Mouse (Mus musculus): Measurements from ENCODE around the gene Smim6. TPM values are rescaled to one million over a fixed set of nuclear protein-coding genes. Genes with fewer than 3 reads are reported as not detected.

Smim6 gene
- polyA plus RNA-seq, 1 experiment from 2014 or later, result 2.7 TPM

- Histone ChIP-seq H3K9me3 (replicated peaks; ENCODE audit: control insufficient read depth, low read length) (no peaks in the 10 kb centered on the region), H3K27me3 (ENCODE audit: control insufficient read depth, insufficient read depth, low read depth, low read length) (no peaks in the 10 kb centered on the region)
- no peak for ATAC-seq (ENCODE audit: low read depth)
Measured at GRCm38 (mm10) chr11:115959018-115959417, 47.2 kb downstream of the Smim6 start.

GRCm38 (mm10) chr11:115962651-115963412 is 51.0 kb downstream of the Smim6 start:
- no peaks in the 10 kb centered on the region for H3K9me3 ChIP-seq (replicated peaks; ENCODE audit: control insufficient read depth, low read length)
- WGBS (ENCODE audit: insufficient replicate concordance), result 81% methylated on average over 9 of the region's 9 CpGs
- H3K4me3 ChIP-seq (ENCODE audit: low read depth, low read length), result no peak overlapping the region
- ATAC-seq (ENCODE audit: low read depth), result no peak
- H3K27me3 ChIP-seq (ENCODE audit: control insufficient read depth, insufficient read depth, low read depth, low read length), result no peaks in the 10 kb centered on the region
- H3K4me2 ChIP-seq (ENCODE audit: low read depth, low read length), result no peak overlapping the region
- peaks cover 14% of the 10 kb centered on the region for H3K4me1 ChIP-seq (ENCODE audit: control insufficient read depth, low read depth, low read length)
- peaks cover 35% of the 10 kb centered on the region for H3K36me3 ChIP-seq (ENCODE audit: control insufficient read depth, insufficient read depth)
- no peak overlapping the region for H3K27ac ChIP-seq (ENCODE audit: low read length)
- no peak overlapping the region for H3K9ac ChIP-seq (ENCODE audit: low read depth, low read length)

More at GRCm38 (mm10) chr11:115959018-115959417, 47.2 kb downstream of the Smim6 start:
- no peak overlapping the region for H3K27ac ChIP-seq (ENCODE audit: low read length)
- H3K36me3 ChIP-seq (ENCODE audit: control insufficient read depth, insufficient read depth), result peaks cover 36% of the 10 kb centered on the region
- no peak overlapping the region for H3K4me2 ChIP-seq (ENCODE audit: low read depth, low read length)
- no peak overlapping the region for H3K4me3 ChIP-seq (ENCODE audit: low read depth, low read length)
- peaks cover 6% of the 10 kb centered on the region for H3K4me1 ChIP-seq (ENCODE audit: control insufficient read depth, low read depth, low read length)
- WGBS (ENCODE audit: insufficient replicate concordance), result 88% methylated on average over 9 of the region's 9 CpGs
- H3K9ac ChIP-seq (ENCODE audit: low read depth, low read length), result no peak overlapping the region

Other genes starting within 250 kb of the Smim6 start
- 49.1 and 53.1 TPM in 2 replicates for gene Grb2, start 203.4 kb upstream of the Smim6 start, polyA plus RNA-seq (2015; fragmentation: Nextera tagmentation; extraction: Ambion mirVana)
- gene Tmem94, start 146.6 kb upstream of the Smim6 start, polyA plus RNA-seq (2015; fragmentation: Nextera tagmentation; extraction: Ambion mirVana), result 8.9 and 10.4 TPM in 2 replicates
- gene Caskin2, start 98.4 kb upstream of the Smim6 start, polyA plus RNA-seq (2015; fragmentation: Nextera tagmentation; extraction: Ambion mirVana), result 5.1 and 6.1 TPM in 2 replicates
- gene Tsen54, start 97.3 kb upstream of the Smim6 start, polyA plus RNA-seq (2015; fragmentation: Nextera tagmentation; extraction: Ambion mirVana), result 10.2 and 12.4 TPM in 2 replicates
- gene Llgl2, start 88.0 kb upstream of the Smim6 start, polyA plus RNA-seq (2015; fragmentation: Nextera tagmentation; extraction: Ambion mirVana), result 14.4 and 15.6 TPM in 2 replicates
- gene Myo15b, start 53.6 kb upstream of the Smim6 start, polyA plus RNA-seq (2015; fragmentation: Nextera tagmentation; extraction: Ambion mirVana), result 0.34 and 1.5 TPM in 2 replicates
- 29.5 and 30.1 TPM in 2 replicates for gene Smim5, start 12.1 kb upstream of the Smim6 start, polyA plus RNA-seq (2015; fragmentation: Nextera tagmentation; extraction: Ambion mirVana)
- 13.6 and 16.2 TPM in 2 replicates for gene Sap30bp, start 21.3 kb downstream of the Smim6 start, polyA plus RNA-seq (2015; fragmentation: Nextera tagmentation; extraction: Ambion mirVana)
- 7.9 and 8.9 TPM in 2 replicates for gene Recql5, start 21.5 kb downstream of the Smim6 start, polyA plus RNA-seq (2015; fragmentation: Nextera tagmentation; extraction: Ambion mirVana)
- 0.14 and 0.40 TPM in 2 replicates for gene Itgb4, start 62.7 kb downstream of the Smim6 start, polyA plus RNA-seq (2015; fragmentation: Nextera tagmentation; extraction: Ambion mirVana)
- 180 and 192 TPM in 2 replicates for gene Galk1, start 100.7 kb downstream of the Smim6 start, polyA plus RNA-seq (2015; fragmentation: Nextera tagmentation; extraction: Ambion mirVana)
- gene H3f3b, start 115.9 kb downstream of the Smim6 start, polyA plus RNA-seq (2015; fragmentation: Nextera tagmentation; extraction: Ambion mirVana), result 527 and 601 TPM in 2 replicates
- gene Unk, start 118.3 kb downstream of the Smim6 start, polyA plus RNA-seq (2015; fragmentation: Nextera tagmentation; extraction: Ambion mirVana), result 8.8 and 10.8 TPM in 2 replicates
- 17.8 and 20.4 TPM in 2 replicates for gene Unc13d, start 165.9 kb downstream of the Smim6 start, polyA plus RNA-seq (2015; fragmentation: Nextera tagmentation; extraction: Ambion mirVana)
- gene Wbp2, start 175.0 kb downstream of the Smim6 start, polyA plus RNA-seq (2015; fragmentation: Nextera tagmentation; extraction: Ambion mirVana), result 85.2 and 110 TPM in 2 replicates
- gene Trim47, start 215.2 kb downstream of the Smim6 start, polyA plus RNA-seq (2015; fragmentation: Nextera tagmentation; extraction: Ambion mirVana), result 5.1 and 6.2 TPM in 2 replicates
- 1.2 and 1.5 TPM in 2 replicates for gene Trim65, start 219.1 kb downstream of the Smim6 start, polyA plus RNA-seq (2015; fragmentation: Nextera tagmentation; extraction: Ambion mirVana)
- gene Mrpl38, start 226.9 kb downstream of the Smim6 start, polyA plus RNA-seq (2015; fragmentation: Nextera tagmentation; extraction: Ambion mirVana), result 44.4 and 44.7 TPM in 2 replicates